Mouse (Mus musculus): ENCODE measurements around the gene Tubb4b.
"Not testable (repeated sequence)": the region's sequence is repeated elsewhere in the genome, so short reads cannot be mapped to it uniquely, and the experiment has no call there.

The Tubb4b gene

DNA sequence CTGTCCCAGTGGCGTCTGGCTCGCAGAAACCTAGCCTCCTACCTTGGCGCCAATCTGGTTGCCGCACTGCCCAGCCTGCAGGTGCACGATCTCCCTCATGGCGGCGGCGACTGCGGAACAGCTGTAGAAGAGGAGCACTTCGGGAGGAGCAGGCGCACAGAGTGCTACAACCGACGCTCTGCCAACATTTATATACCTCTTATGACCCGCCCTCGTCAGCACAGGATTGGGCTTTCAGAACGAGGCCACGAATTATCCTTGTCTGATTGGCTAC is at the start of gene Tubb4b:
TSS of gene Tubb4b (minus strand) at position 211 of the 274 bp plus-strand sequence.
- no peak for DNase-seq (ENCODE audit: low spot score in 2 of 2)

DNA sequence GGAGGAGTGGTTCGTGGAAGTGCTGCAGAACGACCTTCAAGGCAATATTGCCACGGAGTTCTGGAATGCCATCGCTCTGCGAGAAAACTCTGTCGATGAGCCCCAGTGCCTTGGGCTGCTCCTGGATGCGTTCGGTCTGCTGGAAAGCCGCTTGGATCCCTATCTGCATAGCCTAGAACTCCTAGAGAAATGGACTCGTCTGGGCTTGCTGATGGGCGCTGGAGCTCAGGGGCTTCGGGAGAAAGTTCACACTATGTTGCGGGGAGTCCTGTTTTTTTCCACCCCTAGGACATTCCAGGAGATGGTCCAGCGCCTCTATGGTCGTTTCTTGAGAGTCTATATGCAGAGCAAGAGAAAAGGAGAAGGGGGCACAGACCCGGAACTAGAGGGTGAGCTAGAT is 48.5 kb upstream of the Tubb4b start:
- no peak for DNase-seq (ENCODE audit: low spot score in 2 of 2)

- DNase-seq (ENCODE audit: low spot score in 2 of 2) = no peak
Measured at GRCm38 (mm10) chr2:25272515-25272914, 48.0 kb upstream of the Tubb4b start.

DNA sequence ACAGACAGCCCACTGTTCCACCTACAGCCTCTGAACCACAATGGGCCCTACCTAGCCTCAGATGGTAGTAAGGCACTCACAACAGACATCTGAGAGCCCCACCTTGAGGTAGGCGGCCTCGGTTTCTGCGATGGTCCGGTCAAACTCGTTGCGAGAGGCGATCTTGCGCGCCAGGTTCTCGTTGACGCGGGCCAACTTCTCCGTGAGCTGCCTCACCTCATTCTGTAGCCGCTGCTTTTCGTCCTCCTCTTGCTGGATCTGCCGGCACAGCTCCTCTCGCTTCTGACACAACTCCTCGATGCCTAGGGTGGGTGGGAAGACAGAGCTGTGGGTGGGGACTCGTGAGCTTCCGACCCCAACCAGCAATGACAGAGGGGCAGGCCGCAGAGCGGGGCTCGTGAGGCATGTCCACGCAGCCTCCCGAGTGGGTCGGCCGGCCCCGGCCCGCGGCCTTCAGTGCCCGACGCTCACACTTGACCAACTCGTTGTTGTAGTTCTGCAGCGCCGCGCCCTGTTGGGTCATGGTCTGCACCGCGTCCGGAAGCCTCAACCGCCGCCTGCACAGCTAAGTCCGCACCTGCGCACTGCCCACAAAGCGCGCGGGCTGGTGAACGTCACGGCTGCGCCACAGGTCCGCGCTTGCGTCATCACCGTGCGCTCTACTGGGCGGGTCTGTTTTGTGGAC is 47.5 kb upstream of the Tubb4b start, which contains the start of the genes Ssna1 and Anapc2:
TSS of gene Ssna1 (minus strand) at position 612 of the 685 bp plus-strand sequence.
TSS of gene Anapc2 (plus strand) at position 652 of the 685 bp plus-strand sequence.
- peak; percentile 97 to 99 for DNase-seq (ENCODE audit: low spot score in 2 of 2)

GRCm38 (mm10) chr2:25267746-25268309 is 43.3 kb upstream of the Tubb4b start:
- no peak for DNase-seq (ENCODE audit: low spot score in 2 of 2)

DNA sequence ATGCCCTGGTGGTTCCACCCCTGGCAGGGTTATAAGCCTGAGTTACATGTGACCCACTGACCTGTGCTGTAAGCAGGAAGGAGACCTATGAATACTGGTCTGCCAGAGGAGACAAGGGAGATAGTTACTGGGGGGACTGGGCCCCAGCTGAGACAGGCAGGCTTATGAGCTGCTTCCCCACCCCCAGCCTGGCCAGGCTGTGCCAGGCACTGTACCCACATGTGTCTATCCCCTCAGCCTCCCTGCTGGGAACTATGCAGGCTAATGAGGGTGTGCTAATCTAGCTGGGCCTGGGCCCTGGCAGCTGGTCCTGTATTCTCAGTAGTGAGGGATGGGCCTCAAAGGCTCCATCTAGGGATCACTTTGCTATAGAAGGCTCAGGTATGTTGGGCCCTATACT is 42.7 kb upstream of the Tubb4b start:
- DNase-seq (ENCODE audit: low spot score in 2 of 2) = no peak

DNA sequence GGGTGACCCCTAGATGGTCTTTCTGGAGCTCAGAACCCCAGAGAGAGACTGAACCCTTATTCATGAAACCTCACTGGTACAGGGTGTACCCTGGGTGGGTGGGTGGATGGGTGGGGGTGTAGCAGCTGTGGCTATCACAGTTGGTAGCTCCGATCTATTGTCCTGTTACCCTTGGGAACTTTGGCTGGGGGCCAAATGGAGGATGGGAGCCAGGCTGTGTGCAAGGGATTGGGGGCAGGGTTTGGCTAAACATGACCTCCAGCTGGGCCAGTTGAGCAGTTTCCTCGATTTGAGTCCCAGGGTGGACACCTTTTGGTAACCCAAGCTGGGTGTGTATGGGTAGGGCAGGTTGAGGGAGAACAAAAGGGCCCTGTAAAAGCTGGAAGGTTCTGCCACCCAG is 42.2 kb upstream of the Tubb4b start:
- DNase-seq (ENCODE audit: low spot score in 2 of 2) = peak in 1 of 2 experiments; percentile 68

- DNase-seq (ENCODE audit: low spot score in 2 of 2) = peak in 1 of 2 experiments; percentile 83
Measured at GRCm38 (mm10) chr2:25265897-25266656, 41.6 kb upstream of the Tubb4b start.

- DNase-seq (ENCODE audit: low spot score in 2 of 2) = no peak
Measured at GRCm38 (mm10) chr2:25264851-25265250, 40.3 kb upstream of the Tubb4b start.

GRCm38 (mm10) chr2:25264286-25264660 is 39.8 kb upstream of the Tubb4b start:
- DNase-seq (ENCODE audit: low spot score in 2 of 2) = no peak

DNA sequence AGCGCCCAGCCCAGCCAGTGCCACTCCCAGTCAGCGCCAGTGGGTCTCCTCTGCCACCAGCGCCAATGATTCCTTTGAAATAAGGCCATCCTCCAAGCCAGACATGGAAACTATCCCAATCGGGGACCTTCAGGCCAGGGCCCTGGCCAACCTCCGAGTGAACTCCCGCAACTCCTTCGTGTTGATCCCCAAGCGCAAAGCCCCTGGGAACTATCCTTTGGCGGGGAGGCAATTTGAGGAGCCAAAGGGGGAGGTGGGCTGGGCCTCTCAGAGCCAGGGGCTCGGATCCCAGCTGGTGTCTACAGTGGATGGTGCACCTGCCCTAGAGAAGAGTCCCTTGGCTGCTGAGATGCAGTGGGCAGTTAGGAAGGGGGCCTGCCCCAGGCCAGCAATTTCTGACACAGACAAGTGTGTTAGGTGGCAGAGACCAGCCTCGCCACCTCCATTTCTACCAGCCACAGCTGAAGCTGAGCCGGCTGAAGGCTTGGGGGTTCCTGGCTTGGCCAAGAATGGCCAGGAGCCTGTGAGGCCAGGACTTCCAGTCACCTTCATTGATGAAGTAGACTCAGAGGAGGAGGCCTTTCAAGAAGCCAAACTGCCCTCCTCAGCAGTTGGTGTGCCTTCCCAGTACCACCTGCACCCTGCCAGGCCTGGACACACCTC is 39.3 kb upstream of the Tubb4b start:
- no peak for DNase-seq (ENCODE audit: low spot score in 2 of 2)

GRCm38 (mm10) chr2:25262795-25263622 is 38.5 kb upstream of the Tubb4b start:
- peak in 1 of 2 experiments; percentile 80 for DNase-seq (ENCODE audit: low spot score in 2 of 2)

GRCm38 (mm10) chr2:25262291-25262767 is 37.8 kb upstream of the Tubb4b start, which contains the start of gene Tprn:
Tprn (plus strand) TSS chr2:25262618.
- DNase-seq (ENCODE audit: low spot score in 2 of 2) = peak; percentile 79 to 92

- no peak for DNase-seq (ENCODE audit: low spot score in 2 of 2)
Measured at GRCm38 (mm10) chr2:25261870-25262269, 37.4 kb upstream of the Tubb4b start.

- no peak for DNase-seq (ENCODE audit: low spot score in 2 of 2)
Measured at GRCm38 (mm10) chr2:25258887-25259286, 34.4 kb upstream of the Tubb4b start.

DNA sequence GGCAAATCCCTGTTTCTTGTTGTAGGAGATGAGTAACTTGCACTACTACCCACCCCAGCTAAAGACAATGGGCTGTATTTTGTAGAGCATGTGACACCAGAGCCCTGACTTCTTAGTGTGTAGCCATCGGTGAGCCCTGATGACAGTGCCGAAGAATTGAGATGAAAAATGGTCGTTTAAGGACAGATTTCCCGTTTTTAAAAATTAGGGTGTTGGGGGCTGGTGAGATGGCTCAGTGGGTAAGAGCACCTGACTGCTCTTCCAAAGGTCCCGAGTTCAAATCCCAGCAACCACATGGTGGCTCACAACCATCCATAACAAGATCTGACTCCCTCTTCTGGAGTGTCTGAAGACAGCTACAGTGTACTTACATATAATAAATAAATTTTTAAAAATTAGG is 32.7 kb upstream of the Tubb4b start:
- DNase-seq (ENCODE audit: low spot score in 2 of 2) = not testable (repeated sequence)

DNA sequence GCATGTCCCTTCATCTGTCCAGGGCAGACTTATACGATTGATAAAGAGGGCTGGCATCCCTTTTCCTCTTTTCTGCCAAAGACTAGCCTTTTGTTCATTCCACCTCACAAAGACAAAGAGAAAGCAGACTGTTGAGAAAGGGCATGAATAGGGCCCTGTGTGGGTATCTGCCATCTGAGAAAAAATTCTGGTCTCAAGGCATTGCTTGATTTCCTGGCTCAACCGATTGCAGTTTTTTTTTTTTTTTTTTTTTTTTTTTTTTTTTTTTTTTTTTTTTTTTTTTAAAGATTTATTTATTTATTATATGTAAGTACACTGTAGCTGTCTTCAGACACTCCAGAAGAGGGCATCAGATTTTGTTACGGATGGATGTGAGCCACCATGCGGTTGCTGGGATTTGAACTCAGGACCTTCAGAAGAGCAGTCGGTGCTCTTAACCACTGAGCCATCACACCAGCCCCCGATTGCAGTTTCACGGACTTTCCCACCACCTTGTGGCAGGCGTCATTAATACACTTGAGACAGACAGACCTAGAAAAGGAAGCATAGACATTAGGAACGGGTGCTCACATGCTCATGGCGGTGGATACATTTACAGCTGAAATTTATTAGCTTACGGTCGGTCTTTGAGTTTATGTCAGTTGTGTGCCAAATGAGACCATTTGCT is 32.1 kb upstream of the Tubb4b start:
- DNase-seq (ENCODE audit: low spot score in 2 of 2) = not testable (repeated sequence)

GRCm38 (mm10) chr2:25255284-25255779 is 30.8 kb upstream of the Tubb4b start, which contains the start of gene Tmem203:
Tmem203 (plus strand) TSS chr2:25255439.
- DNase-seq (ENCODE audit: low spot score in 2 of 2) = peak; percentile 66 to 86

GRCm38 (mm10) chr2:25252331-25252730 is 27.8 kb upstream of the Tubb4b start:
- DNase-seq (ENCODE audit: low spot score in 2 of 2) = no peak
